Mouse (Mus musculus) megakaryocyte progenitor cell, adult 5-6 weeks (primary cell): ENCODE data around the gene Cnih4. TPM values are rescaled to one million over a fixed set of nuclear protein-coding genes. Genes with fewer than 3 reads are reported as not detected.

Experiments
- ATAC-seq: replicated peaks from 2 replicates; pipeline ENCODE4 v1.8.0; 2016; ENCODE audit warnings: mild to moderate bottlenecking, moderate TSS enrichment, inconsistent platforms; ENCODE audit not compliant: poor library complexity
- total RNA-seq, 2 experiments: library from RNA; stranded (forward) in 1 of 2; stranded (reverse) in 1 of 2; fragments of 157-497, 149-512 nt in 1 of 2; fragments of 200-1000 nt in 1 of 2; gene quantifications; 2 replicates each; pipeline versions ENCODE4 v1.2.3 to v1.2.4; 2015 to 2017

Gene Cnih4
- total RNA-seq, 2 experiments from 2014 or later = 72.4 to 145 TPM

DNA sequence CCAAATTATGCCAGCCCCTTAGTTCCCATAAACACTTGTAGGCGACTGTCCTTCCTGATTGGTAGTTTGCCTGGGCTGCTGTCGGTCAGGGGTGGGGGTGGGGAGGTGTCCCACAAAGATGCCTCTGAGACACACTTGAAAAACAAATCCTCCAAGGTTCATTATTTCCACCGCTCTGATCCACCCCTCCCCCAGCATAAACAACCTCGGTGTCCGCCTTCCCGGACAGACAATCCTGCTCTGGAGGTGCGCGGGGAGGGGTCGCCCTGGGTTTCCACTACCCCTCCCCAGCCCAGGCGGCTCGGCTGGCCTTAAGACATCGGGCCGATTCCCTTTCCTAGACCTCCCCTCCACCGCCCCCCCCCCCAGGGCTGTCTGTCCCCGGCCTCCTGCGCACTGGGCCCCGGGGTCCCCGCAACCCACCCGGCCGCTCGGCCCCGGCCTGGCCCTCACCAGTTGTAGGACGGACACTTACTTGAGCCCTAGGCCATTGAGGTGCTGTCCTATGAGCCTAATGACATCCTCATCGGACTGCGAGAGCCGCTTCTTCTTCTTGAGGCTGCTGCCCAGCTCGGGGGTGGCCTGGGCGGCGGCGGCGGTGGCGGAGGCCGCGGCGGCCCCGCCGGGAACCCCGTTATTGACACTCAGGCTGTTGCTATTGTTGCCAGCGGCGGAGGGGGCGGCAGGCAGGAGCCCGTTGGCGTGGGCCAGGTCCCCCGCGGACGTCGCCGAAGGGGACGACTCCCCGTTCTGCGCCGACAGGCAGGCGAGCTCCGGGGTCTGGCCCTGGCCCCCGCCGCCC lies 66.3 kb downstream of the Cnih4 start:
- ATAC-seq = peak; percentile 18

DNA sequence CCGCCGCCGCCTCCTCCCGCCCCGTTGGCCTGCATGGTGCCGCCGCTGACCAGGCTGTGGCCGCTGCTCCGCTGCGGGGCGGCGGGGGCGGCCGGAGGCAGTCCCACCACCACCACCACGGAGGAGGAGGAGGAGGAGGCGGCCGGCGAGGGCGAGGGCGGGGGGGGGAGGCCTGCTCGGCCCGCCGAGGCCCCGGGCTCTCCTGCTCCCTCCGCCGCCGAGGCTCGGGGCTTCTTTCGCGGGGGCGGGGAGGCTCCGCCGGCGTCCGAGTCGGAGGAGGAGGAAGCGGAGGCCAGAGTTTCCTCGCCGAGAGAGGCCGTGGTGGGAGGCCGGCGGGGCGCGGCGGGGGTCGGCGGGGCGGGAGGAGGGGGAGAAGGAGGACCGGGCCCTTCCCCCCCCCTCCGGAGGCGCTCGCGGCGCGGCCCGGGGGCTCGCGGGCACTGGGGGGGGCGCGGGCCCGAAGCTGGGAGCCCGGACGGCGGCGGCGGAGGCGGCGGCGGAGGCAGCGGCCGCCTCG lies 67.0 kb downstream of the Cnih4 start:
- ATAC-seq = no peak

DNA sequence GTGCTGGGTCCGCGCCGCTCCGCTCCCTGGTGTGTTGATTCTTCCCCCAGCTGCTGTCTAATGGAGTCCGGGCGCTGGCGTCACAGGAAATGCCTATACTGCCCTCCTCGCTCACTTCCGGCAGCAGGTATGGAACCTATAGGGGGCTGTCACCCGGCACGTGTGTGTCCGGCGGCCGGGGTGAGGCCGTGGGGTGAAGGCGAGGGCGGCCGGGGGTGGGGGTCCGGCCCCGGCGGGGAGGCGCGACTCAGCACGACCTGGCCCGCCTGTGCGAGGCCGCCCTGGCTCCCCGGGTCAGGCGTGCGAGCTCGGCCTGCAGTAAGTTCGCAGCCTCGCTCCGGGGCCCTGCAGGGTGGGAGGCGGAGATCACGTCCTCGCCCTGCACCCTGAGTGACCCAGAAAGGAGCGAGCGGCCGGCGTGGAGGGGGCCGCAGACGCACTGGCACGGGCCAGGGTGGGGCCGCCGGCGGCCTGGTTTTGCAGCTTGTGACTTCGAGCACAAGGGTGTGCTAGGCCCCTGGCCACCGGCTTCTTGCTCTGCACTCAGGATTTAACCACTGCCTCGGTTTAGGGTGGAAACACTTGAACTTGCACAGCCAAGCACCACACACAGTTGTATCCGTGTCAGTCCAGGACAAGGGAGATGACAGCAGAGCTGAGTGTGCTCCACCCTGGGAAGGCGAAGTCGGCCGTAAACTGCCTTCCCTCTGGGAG lies 67.6 kb downstream of the Cnih4 start, which contains the start of gene Wdr26:
TSS of gene Wdr26 (minus strand) at position 82 of the 714 bp plus-strand sequence.
- peak; percentile 77 for ATAC-seq

- ATAC-seq = no peak
Measured at GRCm38 (mm10) chr1:181214296-181215035, 70.0 kb downstream of the Cnih4 start.

DNA sequence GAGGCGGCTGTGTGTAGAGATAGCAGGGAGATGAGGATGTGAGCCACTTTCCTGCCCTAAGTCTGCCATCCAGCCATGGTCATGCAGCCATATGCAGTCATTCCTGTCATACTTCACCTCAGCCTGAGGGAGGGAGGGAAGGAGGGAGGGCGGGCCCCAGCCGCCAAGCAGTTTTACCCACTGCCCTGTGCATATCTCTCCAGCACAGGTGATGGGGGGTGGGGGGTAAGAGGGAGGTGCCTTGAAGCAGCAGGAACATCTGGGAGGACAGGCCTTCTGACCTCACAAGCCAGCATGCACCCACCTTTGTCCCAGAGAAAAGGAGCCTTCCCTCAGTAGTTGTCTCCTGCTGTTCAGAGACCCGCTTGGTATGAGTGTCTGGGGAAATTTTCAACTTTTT lies 71.8 kb downstream of the Cnih4 start:
- peak; percentile 68 for ATAC-seq

Other genes starting within 250 kb of the Cnih4 start
- gene Pycr2, start 240.4 kb upstream of the Cnih4 start, total RNA-seq (2015) = 27.2 and 28.8 TPM in 2 replicates
- 22.4 and 26.3 TPM in 2 replicates for gene Pycr2, start 240.4 kb upstream of the Cnih4 start, total RNA-seq (2017)
- 0.90 and 1.7 TPM in 2 replicates for gene Lefty1, start 209.7 kb upstream of the Cnih4 start, total RNA-seq (2015)
- gene Lefty1, start 209.7 kb upstream of the Cnih4 start, total RNA-seq (2017) = 0.27 TPM in 1 of 2 replicates, not detected in the other
- gene Tmem63a, start 202.3 kb upstream of the Cnih4 start, total RNA-seq (2015) = 15.0 and 15.6 TPM in 2 replicates
- 16.5 and 16.8 TPM in 2 replicates for gene Tmem63a, start 202.3 kb upstream of the Cnih4 start, total RNA-seq (2017)
- gene Ephx1, start 123.8 kb upstream of the Cnih4 start, total RNA-seq (2015) = 0.68 and 2.0 TPM in 2 replicates
- 0.88 and 1.1 TPM in 2 replicates for gene Ephx1, start 123.8 kb upstream of the Cnih4 start, total RNA-seq (2017)
- gene 9130409I23Rik, start 93.5 kb upstream of the Cnih4 start, total RNA-seq (2015) = not detected in 2 replicates
- gene 9130409I23Rik, start 93.5 kb upstream of the Cnih4 start, total RNA-seq (2017) = not detected in 2 replicates
- gene Nvl, start 489 bp upstream of the Cnih4 start, total RNA-seq (2015) = 28.9 and 38.0 TPM in 2 replicates
- 24.7 and 26.5 TPM in 2 replicates for gene Nvl, start 489 bp upstream of the Cnih4 start, total RNA-seq (2017)
- gene Wdr26, start 67.3 kb downstream of the Cnih4 start, total RNA-seq (2015) = 124 and 137 TPM in 2 replicates
- gene Wdr26, start 67.3 kb downstream of the Cnih4 start, total RNA-seq (2017) = 105 and 114 TPM in 2 replicates
- not detected in 2 replicates for gene Cnih3, start 207.9 kb downstream of the Cnih4 start, total RNA-seq (2015)
- gene Cnih3, start 207.9 kb downstream of the Cnih4 start, total RNA-seq (2017) = not detected in 2 replicates